Mouse (Mus musculus) stomach, embryonic 15.5 days (tissue): Measurements from ENCODE around the gene Mad2l1bp. TPM values are rescaled to one million over a fixed set of nuclear protein-coding genes. Genes with fewer than 3 reads are reported as not detected.
A peak's percentile ranks its signal among the peaks of the same experiment; 100 is the strongest.

Source experiments
- ATAC-seq: fragments of 200-750 bp; cut with Nextera tagmentation; 2 replicates; pipeline ENCODE4 v1.8.0; 2017; ENCODE audit warnings: low read depth, moderate number of reproducible peaks, moderate TSS enrichment; ENCODE audit not compliant: insufficient read depth, low FRiP score
- H3K27ac ChIP-seq: fragments of 300-500 bp; sonication (generic); 2 replicates; pipeline ENCODE4 v1.5.1; 2015; ENCODE audit warnings: mild to moderate bottlenecking, inconsistent platforms
- H3K27me3 ChIP-seq: fragments of 300-500 bp; sonication (generic); replicated peaks from 2 replicates; pipeline ENCODE4 v1.6.1; 2015; ENCODE audit warnings: inconsistent platforms
- H3K36me3 ChIP-seq: fragments of 300-500 bp; sonication (generic); 2 replicates; pipeline ENCODE4 v1.6.1; 2015; ENCODE audit warnings: inconsistent platforms
- H3K4me1 ChIP-seq: fragments of 300-500 bp; sonication (generic); 2 replicates; pipeline ENCODE4 v1.6.1; 2015; ENCODE audit warnings: inconsistent platforms
- H3K4me2 ChIP-seq: fragments of 300-500 bp; sonication (generic); 2 replicates; pipeline ENCODE4 v1.6.1; 2015; ENCODE audit warnings: mild to moderate bottlenecking, inconsistent platforms
- H3K4me3 ChIP-seq: fragments of 300-500 bp; sonication (generic); replicated peaks from 2 replicates; pipeline ENCODE4 v1.5.1; 2015; ENCODE audit warnings: inconsistent platforms
- H3K9ac ChIP-seq: fragments of 300-500 bp; sonication (generic); 2 replicates; pipeline ENCODE4 v1.6.1; 2015; ENCODE audit warnings: inconsistent platforms
- H3K9me3 ChIP-seq: fragments of 300-500 bp; sonication (generic); 2 replicates; pipeline ENCODE4 v1.6.1; 2016; ENCODE audit warnings: inconsistent platforms
- WGBS: fragments of 180-500 bp; shearing (Covaris S2); methylation state at CpG from one replicate; pipeline ENCODE4 v1.1.7; 2015; 5-methylcytosine and 5-hydroxymethylcytosine counted together
- polyA plus RNA-seq: library from polyadenylated mRNA; unstranded; fragments of >200 nt; fragmentation: Nextera tagmentation; extraction: Ambion mirVana; gene quantifications from 2 replicates; pipeline ENCODE4 v1.2.1, GENCODE M21; 2015

The Mad2l1bp gene
- polyA plus RNA-seq, 1 experiment from 2014 or later, result 32.9 TPM

- Histone ChIP-seq H3K4me1 (peaks cover 17% of the 10 kb centered on the region), H3K27ac (no peak overlapping the region), H3K36me3 (peaks cover 54% of the 10 kb centered on the region), H3K9me3 (no peaks in the 10 kb centered on the region), H3K27me3 (no peaks in the 10 kb centered on the region), H3K9ac (no peak overlapping the region), H3K4me3 (no peak overlapping the region), H3K4me2 (no peak overlapping the region)
- no peak for ATAC-seq
- WGBS, result 90% methylated on average over 12 of the region's 12 CpGs
Measured at GRCm38 (mm10) chr17:46165460-46165859, 12.1 kb upstream of the Mad2l1bp start.

- Histone ChIP-seq H3K9me3 (no peaks in the 10 kb centered on the region), H3K4me3 (no peak overlapping the region), H3K27me3 (no peaks in the 10 kb centered on the region), H3K4me2 (no peak overlapping the region), H3K27ac (no peak overlapping the region), H3K4me1 (peaks cover 17% of the 10 kb centered on the region), H3K36me3 (peaks cover 53% of the 10 kb centered on the region), H3K9ac (no peak overlapping the region)
- 91% methylated on average over 10 of the region's 10 CpGs for WGBS
- ATAC-seq, result no peak
Measured at GRCm38 (mm10) chr17:46164791-46165190, 11.4 kb upstream of the Mad2l1bp start.

GRCm38 (mm10) chr17:46164301-46164700, 10.9 kb upstream of the Mad2l1bp start:
- Histone ChIP-seq H3K27me3 (no peaks in the 10 kb centered on the region), H3K27ac (no peak overlapping the region), H3K9ac (no peak overlapping the region), H3K4me1 (peaks cover 19% of the 10 kb centered on the region), H3K4me3 (no peak overlapping the region), H3K36me3 (peaks cover 51% of the 10 kb centered on the region), H3K9me3 (no peaks in the 10 kb centered on the region), H3K4me2 (no peak overlapping the region)
- no peak for ATAC-seq
- WGBS, result 93% methylated on average over 8 of the region's 8 CpGs

- Histone ChIP-seq H3K9ac (no peak overlapping the region), H3K36me3 (peaks cover 41% of the 10 kb centered on the region), H3K4me3 (0 out of 2 replicates have a peak overlapping the region, but pooled peaks have one; percentile 8), H3K4me2 (peak overlapping the region; percentile 86), H3K4me1 (peaks cover 21% of the 10 kb centered on the region), H3K27me3 (no peaks in the 10 kb centered on the region), H3K9me3 (no peaks in the 10 kb centered on the region), H3K27ac (peak overlapping the region; percentile 41; the same call in 1 of the 2 replicates)
- ATAC-seq, result no peak
- WGBS, result 58% methylated on average over 9 of the region's 9 CpGs
Measured at GRCm38 (mm10) chr17:46162951-46163421, 9.6 kb upstream of the Mad2l1bp start.

- WGBS, result 79% methylated on average over 7 of the region's 7 CpGs
- H3K4me3 ChIP-seq, result no peak overlapping the region
- H3K9ac ChIP-seq, result no peak overlapping the region
Measured at GRCm38 (mm10) chr17:46162551-46162950, 9.2 kb upstream of the Mad2l1bp start.

GRCm38 (mm10) chr17:46161710-46162109, 8.4 kb upstream of the Mad2l1bp start:
- WGBS, result 46% methylated on average over 9 of the region's 9 CpGs
- Histone ChIP-seq H3K27ac (peak overlapping the region; percentile 86), H3K9me3 (no peaks in the 10 kb centered on the region), H3K4me1 (peaks cover 21% of the 10 kb centered on the region), H3K27me3 (no peaks in the 10 kb centered on the region), H3K9ac (peak overlapping the region; percentile 73), H3K4me2 (peak overlapping the region; percentile 86), H3K36me3 (peaks cover 28% of the 10 kb centered on the region), H3K4me3 (peak overlapping the region; percentile 75)
- ATAC-seq, result no peak

More at GRCm38 (mm10) chr17:46162551-46162950, 9.2 kb upstream of the Mad2l1bp start:
- H3K27me3 ChIP-seq, result no peaks in the 10 kb centered on the region
- H3K4me1 ChIP-seq, result peaks cover 21% of the 10 kb centered on the region
- H3K36me3 ChIP-seq, result peaks cover 36% of the 10 kb centered on the region
- peak overlapping the region; percentile 86 for H3K4me2 ChIP-seq
- H3K9me3 ChIP-seq, result no peaks in the 10 kb centered on the region
- H3K27ac ChIP-seq, result peak overlapping the region; percentile 41; the same call in 1 of the 2 replicates
- ATAC-seq, result no peak

- Histone ChIP-seq H3K27me3 (no peaks in the 10 kb centered on the region), H3K4me3 (peak overlapping the region; percentile 75), H3K4me2 (peak overlapping the region; percentile 86), H3K27ac (peak overlapping the region; percentile 86), H3K9me3 (no peaks in the 10 kb centered on the region), H3K36me3 (peaks cover 23% of the 10 kb centered on the region), H3K4me1 (peaks cover 21% of the 10 kb centered on the region), H3K9ac (peak overlapping the region; percentile 73)
- ATAC-seq, result no peak
- 0% methylated on average over 19 of the region's 19 CpGs for WGBS
Measured at GRCm38 (mm10) chr17:46161179-46161578, 7.8 kb upstream of the Mad2l1bp start.

GRCm38 (mm10) chr17:46160686-46161085, 7.3 kb upstream of the Mad2l1bp start, which contains the start of gene Gtpbp2:
Gene Gtpbp2, plus strand, starts transcription at chr17:46161032.
- no peaks in the 10 kb centered on the region for H3K9me3 ChIP-seq
- 0% methylated on average over 23 of the region's 23 CpGs for WGBS
- H3K36me3 ChIP-seq, result peaks cover 18% of the 10 kb centered on the region

GRCm38 (mm10) chr17:46160090-46160662, 6.8 kb upstream of the Mad2l1bp start:
- Histone ChIP-seq H3K36me3 (peaks cover 12% of the 10 kb centered on the region), H3K4me2 (peak overlapping the region; percentile 86), H3K4me3 (peak overlapping the region; percentile 75), H3K9ac (peak overlapping the region; percentile 38), H3K4me1 (peaks cover 21% of the 10 kb centered on the region), H3K27ac (peak overlapping the region; percentile 93), H3K27me3 (no peaks in the 10 kb centered on the region), H3K9me3 (no peaks in the 10 kb centered on the region)
- under 1% methylated on average over 16 of the region's 16 CpGs for WGBS
- ATAC-seq, result peak; percentile 68

More at GRCm38 (mm10) chr17:46160686-46161085, 7.3 kb upstream of the Mad2l1bp start, which contains the start of gene Gtpbp2:
- Histone ChIP-seq H3K4me2 (peak within 1 kb of the TSS; percentile 86), H3K9ac (peak within 1 kb of the TSS; percentile 73), H3K4me1 (peaks cover 21% of the 10 kb centered on the region), H3K4me3 (peak within 1 kb of the TSS; percentile 75), H3K27ac (peak within 1 kb of the TSS; percentile 93), H3K27me3 (no peaks in the 10 kb centered on the region)
- peak; percentile 91 for ATAC-seq

GRCm38 (mm10) chr17:46159236-46159635, 5.9 kb upstream of the Mad2l1bp start:
- Histone ChIP-seq H3K36me3 (peaks cover 5% of the 10 kb centered on the region), H3K27ac (peak overlapping the region; percentile 93), H3K9ac (no peak overlapping the region), H3K4me1 (peaks cover 21% of the 10 kb centered on the region), H3K4me2 (peak overlapping the region; percentile 86; the same call in 1 of the 2 replicates), H3K27me3 (no peaks in the 10 kb centered on the region), H3K9me3 (no peaks in the 10 kb centered on the region), H3K4me3 (peak overlapping the region; percentile 75)
- ATAC-seq, result no peak; the same call in 1 of the 2 replicates
- WGBS, result 58% methylated on average over 2 of the region's 2 CpGs

GRCm38 (mm10) chr17:46157131-46157530, 3.8 kb upstream of the Mad2l1bp start:
- Histone ChIP-seq H3K36me3 (no peaks in the 10 kb centered on the region), H3K4me3 (no peak overlapping the region), H3K4me2 (no peak overlapping the region), H3K27ac (no peak overlapping the region), H3K27me3 (no peaks in the 10 kb centered on the region), H3K9ac (no peak overlapping the region), H3K4me1 (peaks cover 17% of the 10 kb centered on the region), H3K9me3 (no peaks in the 10 kb centered on the region)
- 92% methylated on average over 8 of the region's 8 CpGs for WGBS
- ATAC-seq, result no peak

GRCm38 (mm10) chr17:46156680-46157079, 3.3 kb upstream of the Mad2l1bp start:
- no peak overlapping the region for H3K4me3 ChIP-seq
- H3K27me3 ChIP-seq, result no peaks in the 10 kb centered on the region
- ATAC-seq, result no peak
- no peak overlapping the region for H3K9ac ChIP-seq
- 78% methylated on average over 5 of the region's 5 CpGs for WGBS
- H3K4me1 ChIP-seq, result peaks cover 13% of the 10 kb centered on the region
- no peak overlapping the region for H3K4me2 ChIP-seq
- no peaks in the 10 kb centered on the region for H3K9me3 ChIP-seq
- no peak overlapping the region for H3K27ac ChIP-seq
- H3K36me3 ChIP-seq, result no peaks in the 10 kb centered on the region
